In genomic region chr9:34713462-34713926, GRCm38 (mm10) we compare ENCODE assay signal across 15 mouse cellular contexts.
A peak's percentile ranks its signal among the peaks of the same experiment; 100 is the strongest.
DNase-seq lines count a peak whose midpoint lies in the region; ATAC-seq and TF ChIP-seq lines count a peak whose summit lies in the region.
"Had no signal": no experiment of that assay in that cellular context is flagged by ENCODE, and none has a peak within 500 bp of the region (broad histone marks: within the 10 kb centered on the region; RNA-seq: fewer than 3 reads in every experiment).

No protein-coding gene starts in this region.

- no peak for TF ChIP-seq CTCF in cerebellum, adult 2 months (IDR thresholded peaks at IDR 0.05; ENCODE audit: borderline replicate concordance, insufficient read depth, low read depth, low read length)

- no peak for TF ChIP-seq POLR2A in cerebellum, adult 2 months (IDR thresholded peaks at IDR 0.05; ENCODE audit: borderline replicate concordance, insufficient read depth, low read length)

- DNase-seq in hindbrain, embryonic 14.5 days (ENCODE audit: low spot score), result no peak
- DNase-seq in hindbrain, embryonic 10.5 days (ENCODE audit: low spot score), result no peak
- DNase-seq in cerebellum, adult 2 months, result peak; percentile 68 to 74
- peak; percentile 74 to 75 for DNase-seq in cerebellum, postnatal 25 days
- no peak for DNase-seq in midbrain, embryonic 14.5 days
- DNase-seq: adrenal gland, postnatal 36 days; kidney, adult 18-20 months; kidney, postnatal 10 days; layer of hippocampus, adult 9-11 months; lung, postnatal 14 days; thymus, postnatal 4 days had no signal

- H3K4me2 ChIP-seq in hindbrain, embryonic 14.5 days (replicated peaks), result no peak overlapping the region
- no peak overlapping the region for H3K4me2 ChIP-seq in neural tube, embryonic 14.5 days (ENCODE audit: low read depth, low read length)
- no peak overlapping the region for H3K4me2 ChIP-seq in neural tube, embryonic 15.5 days
- H3K4me2 ChIP-seq in midbrain, embryonic 14.5 days (ENCODE audit: low read length), result no peak overlapping the region
- H3K4me2 ChIP-seq: limb, embryonic 15.5 days; neural tube, embryonic 13.5 days had no signal

- 0 out of 2 replicates have a peak, but pooled peaks have one; percentile 21 for ATAC-seq in hindbrain, embryonic 14.5 days (ENCODE audit: low FRiP score)
- ATAC-seq in neural tube, embryonic 14.5 days (ENCODE audit: low read depth), result peak; percentile 21; the same call in 1 of the 2 replicates
- no peak for ATAC-seq in neural tube, embryonic 15.5 days (ENCODE audit: low FRiP score)
- no peak for ATAC-seq in midbrain, embryonic 14.5 days (ENCODE audit: low FRiP score, low TSS enrichment)

- H3K9me3 ChIP-seq in hindbrain, embryonic 14.5 days (ENCODE audit: control insufficient read depth, low read length), result no peaks in the 10 kb centered on the region
- no peaks in the 10 kb centered on the region for H3K9me3 ChIP-seq in hindbrain, embryonic 10.5 days
- H3K9me3 ChIP-seq in neural tube, embryonic 14.5 days (ENCODE audit: control insufficient read depth, low read length), result no peaks in the 10 kb centered on the region
- no peaks in the 10 kb centered on the region for H3K9me3 ChIP-seq in neural tube, embryonic 15.5 days (replicated peaks)
- no peaks in the 10 kb centered on the region for H3K9me3 ChIP-seq in midbrain, embryonic 14.5 days (ENCODE audit: control insufficient read depth, low read length)
- H3K9me3 ChIP-seq: limb, embryonic 15.5 days; neural tube, embryonic 13.5 days had no signal

- no peaks in the 10 kb centered on the region for H3K27me3 ChIP-seq in hindbrain, embryonic 14.5 days (ENCODE audit: control insufficient read depth, insufficient read depth, low read length)
- H3K27me3 ChIP-seq in hindbrain, embryonic 10.5 days (ENCODE audit: insufficient read depth, poor library complexity, severe bottlenecking), result no peaks in the 10 kb centered on the region
- H3K27me3 ChIP-seq in neural tube, embryonic 14.5 days (ENCODE audit: control insufficient read depth, insufficient read depth, low read length), result no peaks in the 10 kb centered on the region
- no peaks in the 10 kb centered on the region for H3K27me3 ChIP-seq in neural tube, embryonic 15.5 days (replicated peaks)
- no peaks in the 10 kb centered on the region for H3K27me3 ChIP-seq in cerebellum, adult 2 months (ENCODE audit: control insufficient read depth, insufficient read depth, low read length)
- no peaks in the 10 kb centered on the region for H3K27me3 ChIP-seq in midbrain, embryonic 14.5 days (ENCODE audit: control insufficient read depth, insufficient read depth, low read length)
- H3K27me3 ChIP-seq: limb, embryonic 15.5 days; neural tube, embryonic 13.5 days had no signal

- no peak overlapping the region for H3K9ac ChIP-seq in hindbrain, embryonic 14.5 days
- no peak overlapping the region for H3K9ac ChIP-seq in neural tube, embryonic 14.5 days (replicated peaks; ENCODE audit: low read depth, low read length)
- H3K9ac ChIP-seq in neural tube, embryonic 15.5 days (replicated peaks), result no peak overlapping the region
- no peak overlapping the region for H3K9ac ChIP-seq in midbrain, embryonic 14.5 days (replicated peaks; ENCODE audit: low read length)
- H3K9ac ChIP-seq: limb, embryonic 15.5 days; neural tube, embryonic 13.5 days had no signal

- no peak overlapping the region for H3K4me3 ChIP-seq in hindbrain, embryonic 14.5 days (replicated peaks; ENCODE audit: low read length)
- H3K4me3 ChIP-seq in hindbrain, embryonic 10.5 days, result no peak overlapping the region
- no peak overlapping the region for H3K4me3 ChIP-seq in neural tube, embryonic 14.5 days (ENCODE audit: low read depth, low read length)
- H3K4me3 ChIP-seq in neural tube, embryonic 15.5 days (replicated peaks), result no peak overlapping the region
- no peak overlapping the region for H3K4me3 ChIP-seq in cerebellum, adult 2 months (replicated peaks; ENCODE audit: insufficient read depth, low read depth, low read length)
- no peak overlapping the region for H3K4me3 ChIP-seq in midbrain, embryonic 14.5 days (replicated peaks; ENCODE audit: low read depth, low read length)
- H3K4me3 ChIP-seq: limb, embryonic 15.5 days; neural tube, embryonic 13.5 days had no signal

- WGBS in hindbrain, embryonic 14.5 days, result 83% methylated on average over 4 of the region's 4 CpGs
- whole genome bisulfite sequencing in hindbrain, embryonic 10.5 days, result 91% methylated on average over 4 of the region's 4 CpGs
- 84% methylated on average over 4 of the region's 4 CpGs for WGBS in neural tube, embryonic 14.5 days
- WGBS in neural tube, embryonic 15.5 days, result 85% methylated on average over 4 of the region's 4 CpGs
- WGBS in cerebellum, adult 2 months, result 7% methylated on average over 4 of the region's 4 CpGs
- WGBS in midbrain, embryonic 14.5 days, result 92% methylated on average over 4 of the region's 4 CpGs

- H3K27ac ChIP-seq in hindbrain, embryonic 14.5 days, result no peak overlapping the region
- H3K27ac ChIP-seq in hindbrain, embryonic 10.5 days, result no peak overlapping the region
- no peak overlapping the region for H3K27ac ChIP-seq in neural tube, embryonic 14.5 days (ENCODE audit: low read depth, low read length)
- no peak overlapping the region for H3K27ac ChIP-seq in neural tube, embryonic 15.5 days (replicated peaks)
- H3K27ac ChIP-seq in cerebellum, adult 2 months (ENCODE audit: insufficient read depth, low read length), result no peak overlapping the region
- H3K27ac ChIP-seq in midbrain, embryonic 14.5 days (replicated peaks; ENCODE audit: low read depth, low read length), result no peak overlapping the region
- H3K27ac ChIP-seq: limb, embryonic 15.5 days; neural tube, embryonic 13.5 days had no signal

- H3K36me3 ChIP-seq in hindbrain, embryonic 14.5 days (replicated peaks; ENCODE audit: control insufficient read depth, insufficient read depth), result no peaks in the 10 kb centered on the region
- no peaks in the 10 kb centered on the region for H3K36me3 ChIP-seq in hindbrain, embryonic 10.5 days
- no peaks in the 10 kb centered on the region for H3K36me3 ChIP-seq in neural tube, embryonic 14.5 days (ENCODE audit: control insufficient read depth, insufficient read depth, low read length)
- no peaks in the 10 kb centered on the region for H3K36me3 ChIP-seq in neural tube, embryonic 15.5 days
- H3K36me3 ChIP-seq in midbrain, embryonic 14.5 days (ENCODE audit: control insufficient read depth, insufficient read depth, low read length), result no peaks in the 10 kb centered on the region
- H3K36me3 ChIP-seq: limb, embryonic 15.5 days; neural tube, embryonic 13.5 days had no signal

- H3K4me1 ChIP-seq in hindbrain, embryonic 14.5 days (replicated peaks; ENCODE audit: control insufficient read depth, insufficient read depth, low read length), result peaks cover 14% of the 10 kb centered on the region
- H3K4me1 ChIP-seq in hindbrain, embryonic 10.5 days (replicated peaks), result no peaks in the 10 kb centered on the region
- H3K4me1 ChIP-seq in neural tube, embryonic 14.5 days (ENCODE audit: control insufficient read depth, insufficient read depth, low read length), result 0 out of 2 replicates have a peak, but pooled peaks cover 3% of the 10 kb centered on the region
- peaks cover 29% of the 10 kb centered on the region for H3K4me1 ChIP-seq in neural tube, embryonic 15.5 days
- H3K4me1 ChIP-seq in cerebellum, adult 2 months (ENCODE audit: control insufficient read depth, insufficient read depth, low read length), result peaks cover 27% of the 10 kb centered on the region
- peaks cover 10% of the 10 kb centered on the region; the same call in 1 of the 2 replicates for H3K4me1 ChIP-seq in midbrain, embryonic 14.5 days (ENCODE audit: control insufficient read depth, insufficient read depth, low read length)
- H3K4me1 ChIP-seq: limb, embryonic 15.5 days had no signal

Comparison
In these comparisons a context has a peak if more than half of its experiments do, and no peak if none do; other contexts are left out.
1. ATAC-seq: peak in hindbrain, embryonic 14.5 days (single experiment) and neural tube, embryonic 14.5 days (single experiment); none in neural tube, embryonic 15.5 days (single experiment) and midbrain, embryonic 14.5 days (single experiment).
2. DNase-seq: peak in cerebellum, adult 2 months (2 of 2) and cerebellum, postnatal 25 days (2 of 2); none in hindbrain, embryonic 14.5 days (single experiment), hindbrain, embryonic 10.5 days (single experiment) and midbrain, embryonic 14.5 days (single experiment).